Mouse (Mus musculus) sigmoid colon, adult 10 weeks (tissue): ENCODE data around the gene Slc6a17. TPM values are rescaled to one million over a fixed set of nuclear protein-coding genes. Genes with fewer than 3 reads are reported as not detected.

ENCODE experiments used
- polyA plus RNA-seq: library from polyadenylated mRNA; stranded (reverse); fragments of 350-450 nt; fragmentation: Illumina TruSeq; extraction: RNeasy Lipid Tissue Mini Kit (QIAGEN cat#74804); gene quantifications from one replicate; pipeline ENCODE4 v1.2.3, GENCODE M21; 2014; ENCODE audit warnings: low read depth, low replicate concordance

Slc6a17 gene
- polyA plus RNA-seq: 3.7 TPM

DNA sequence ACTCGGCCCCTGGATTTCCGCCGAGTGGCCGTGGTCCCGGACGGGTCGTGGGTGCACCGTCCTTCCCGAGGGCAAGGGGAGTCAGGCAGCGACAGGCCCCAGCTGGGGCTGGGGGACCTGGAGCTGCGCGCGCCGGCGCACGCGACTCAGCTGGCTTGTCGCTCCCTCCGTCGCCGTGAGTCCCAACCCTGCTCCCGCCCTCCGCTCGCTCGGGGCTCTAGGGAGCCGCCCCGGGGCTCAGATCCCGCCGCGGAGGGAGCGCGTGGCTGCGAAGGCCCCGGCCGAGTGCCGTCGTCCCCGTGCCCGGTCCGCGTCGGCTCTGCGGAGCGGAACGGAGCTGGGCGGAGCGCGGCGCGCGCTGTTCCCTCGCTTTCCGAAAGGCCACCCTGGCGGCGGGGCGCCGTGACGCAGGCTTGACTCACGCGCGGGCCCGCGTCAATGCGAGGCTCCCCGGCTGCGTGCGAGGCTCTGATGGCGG lies at the start of gene Slc6a17:
Gene Slc6a17 (minus strand): TSS at position 388 of the 478 bp plus-strand sequence.

DNA sequence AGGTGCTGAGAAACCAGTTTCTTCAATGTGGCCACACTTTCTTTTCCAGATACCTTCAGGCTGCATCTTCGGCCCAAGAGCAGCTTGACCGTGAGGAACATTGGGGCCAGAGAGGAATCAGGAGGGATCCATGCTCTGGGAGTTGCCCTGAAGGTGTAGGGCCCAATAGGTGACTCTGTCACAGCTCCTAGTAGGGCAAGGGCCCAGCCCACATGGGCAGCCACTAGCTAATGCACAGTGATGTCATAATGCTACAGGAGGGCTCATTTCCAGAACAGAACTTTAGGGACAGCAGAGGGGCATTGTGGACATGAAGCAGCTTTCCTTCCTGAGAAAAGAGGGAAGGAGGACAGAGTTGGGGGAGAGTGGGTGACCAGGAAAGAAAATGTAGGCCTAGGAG lies 37.0 kb upstream of the Slc6a17 start, which contains the start of gene Ubl4b:
Gene Ubl4b (minus strand): TSS at position 232 of the 400 bp plus-strand sequence.

DNA sequence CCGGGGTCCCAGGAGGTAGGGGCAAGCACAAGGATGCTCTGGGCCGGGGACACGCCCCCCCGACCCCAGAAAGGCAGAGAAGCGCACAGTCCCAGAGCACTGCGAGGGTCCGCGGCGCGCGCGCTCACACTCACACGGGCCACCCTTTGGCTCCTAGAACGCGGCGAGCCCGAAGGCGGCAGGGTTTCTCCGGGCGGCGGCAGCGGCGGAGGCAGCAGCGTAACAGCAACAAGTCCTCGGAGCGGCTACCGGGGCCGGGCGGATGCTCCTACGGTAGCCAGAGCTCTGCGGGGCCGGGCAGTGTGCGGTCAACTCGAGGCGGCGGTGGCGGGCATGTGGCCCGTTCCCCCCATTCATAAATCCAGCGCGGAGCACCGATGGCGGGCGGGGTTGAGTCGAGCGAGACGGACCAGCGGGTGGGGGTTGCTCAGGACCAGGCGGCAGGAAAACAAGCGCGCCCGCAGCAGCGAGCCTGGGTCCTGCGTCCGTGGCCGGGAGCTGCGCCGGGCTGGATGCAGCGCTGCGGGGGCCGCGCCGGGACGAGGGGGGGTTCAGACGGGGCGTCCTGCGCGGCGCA lies 58.5 kb downstream of the Slc6a17 start, which contains the start of gene Kcnc4:
Gene Kcnc4 (minus strand): TSS at position 357 of the 577 bp plus-strand sequence.

Other genes starting within 250 kb of the Slc6a17 start
- gene Lamtor5, start 239.2 kb downstream of the Slc6a17 start, polyA plus RNA-seq: 137 TPM
- 1.4 TPM for gene Slc16a4, start 226.8 kb downstream of the Slc6a17 start, polyA plus RNA-seq
- 14.7 TPM for gene Rbm15, start 184.3 kb downstream of the Slc6a17 start, polyA plus RNA-seq
- 0.16 TPM for gene Kcnc4, start 58.5 kb downstream of the Slc6a17 start, polyA plus RNA-seq
- not detected for gene Ubl4b, start 37.1 kb upstream of the Slc6a17 start, polyA plus RNA-seq
- not detected for gene Alx3, start 77.0 kb upstream of the Slc6a17 start, polyA plus RNA-seq
- gene Gm10961, start 113.3 kb upstream of the Slc6a17 start, polyA plus RNA-seq: not detected
- 6.3 TPM for gene Strip1, start 113.7 kb upstream of the Slc6a17 start, polyA plus RNA-seq
- 245 TPM for gene Ahcyl1, start 178.5 kb upstream of the Slc6a17 start, polyA plus RNA-seq
- gene Csf1, start 242.5 kb upstream of the Slc6a17 start, polyA plus RNA-seq: 12.6 TPM